Mouse (Mus musculus): ENCODE measurements around the gene Klk6.

DNA sequence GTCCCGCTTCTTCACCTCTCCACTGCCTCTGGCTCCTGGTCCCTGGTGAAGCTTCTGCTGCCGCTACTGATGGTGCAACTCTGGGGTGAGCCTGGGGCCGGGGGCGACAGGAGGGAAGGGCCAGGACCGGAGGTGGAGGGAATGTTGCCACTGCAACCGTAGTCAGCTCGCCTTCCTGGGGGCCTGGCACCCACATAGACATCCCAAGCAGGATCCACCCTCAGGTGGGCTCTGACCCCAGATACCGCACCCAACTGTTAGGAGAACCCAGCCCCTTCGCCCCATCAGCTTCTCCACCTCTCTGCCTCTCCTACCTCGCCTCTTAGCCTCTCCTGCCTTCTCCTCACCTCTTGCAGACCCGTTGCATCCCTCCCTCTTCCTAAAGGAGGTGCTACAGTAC is 42.8 kb upstream of the Klk6 start:
- TF ChIP-seq POLR2A (IDR thresholded peaks at IDR 0.05; ENCODE audit: borderline replicate concordance, control insufficient read depth, low read depth, low read length) = no peak
- TF ChIP-seq CTCF (IDR thresholded peaks at IDR 0.05; ENCODE audit: control insufficient read depth, insufficient read depth, low read length) = no peak

Data from bone marrow, adult 2 months (tissue).